Mouse (Mus musculus) cerebellum, adult 11 months (tissue): ENCODE data around the gene Klhl25.
"Not testable (repeated sequence)": the region's sequence is repeated elsewhere in the genome, so short reads cannot be mapped to it uniquely, and the experiment has no call there.

Source experiments
- DNase-seq: peaks from one replicate; pipeline ENCODE4 v3.0.0; 2022

The Klhl25 gene

GRCm38 (mm10) chr7:75848115-75848775 lies at the start of gene Klhl25:
TSS of gene Klhl25 (plus strand) at chr7:75848310.
- DNase-seq: peak; percentile 96

DNA sequence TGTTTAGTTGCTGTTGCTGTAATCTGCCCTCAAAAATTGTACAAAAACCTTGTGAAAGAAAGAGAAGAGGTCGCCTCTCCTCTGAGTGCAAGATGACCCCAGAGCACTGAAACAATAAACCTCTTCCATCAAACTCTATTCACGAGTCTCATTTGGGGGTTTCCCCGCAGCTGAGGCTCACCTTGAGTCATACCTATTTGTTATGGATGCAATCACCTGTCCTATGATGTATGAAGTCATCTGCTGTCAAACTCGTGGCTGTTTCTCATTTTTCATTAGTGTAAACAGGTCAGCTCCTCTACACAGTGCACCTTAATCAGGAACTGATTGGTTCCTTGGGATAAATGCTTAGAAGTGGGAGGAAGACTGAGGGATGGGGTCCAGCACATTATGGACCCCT lies 47.6 kb upstream of the Klhl25 start:
- no peak for DNase-seq

DNA sequence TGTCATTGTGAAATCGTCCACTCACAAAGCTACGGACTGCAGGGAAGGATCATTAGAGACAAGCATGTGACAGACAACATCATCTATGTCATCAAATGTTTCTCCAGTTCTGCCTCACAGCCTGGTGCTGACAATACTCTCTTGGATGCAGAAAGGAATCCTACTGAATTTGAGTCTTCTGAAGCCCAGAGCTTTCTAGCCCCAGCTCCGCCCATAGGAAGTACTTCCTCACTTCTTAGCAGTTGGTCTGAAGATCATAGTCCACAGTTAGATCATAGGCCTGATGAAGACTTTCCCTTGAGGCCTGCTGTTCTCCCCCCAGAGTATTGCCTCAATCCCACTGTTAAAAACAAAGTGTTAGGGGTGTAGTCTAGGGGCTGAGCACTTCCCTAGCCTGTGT lies 47.1 kb upstream of the Klhl25 start:
- no peak for DNase-seq

DNA sequence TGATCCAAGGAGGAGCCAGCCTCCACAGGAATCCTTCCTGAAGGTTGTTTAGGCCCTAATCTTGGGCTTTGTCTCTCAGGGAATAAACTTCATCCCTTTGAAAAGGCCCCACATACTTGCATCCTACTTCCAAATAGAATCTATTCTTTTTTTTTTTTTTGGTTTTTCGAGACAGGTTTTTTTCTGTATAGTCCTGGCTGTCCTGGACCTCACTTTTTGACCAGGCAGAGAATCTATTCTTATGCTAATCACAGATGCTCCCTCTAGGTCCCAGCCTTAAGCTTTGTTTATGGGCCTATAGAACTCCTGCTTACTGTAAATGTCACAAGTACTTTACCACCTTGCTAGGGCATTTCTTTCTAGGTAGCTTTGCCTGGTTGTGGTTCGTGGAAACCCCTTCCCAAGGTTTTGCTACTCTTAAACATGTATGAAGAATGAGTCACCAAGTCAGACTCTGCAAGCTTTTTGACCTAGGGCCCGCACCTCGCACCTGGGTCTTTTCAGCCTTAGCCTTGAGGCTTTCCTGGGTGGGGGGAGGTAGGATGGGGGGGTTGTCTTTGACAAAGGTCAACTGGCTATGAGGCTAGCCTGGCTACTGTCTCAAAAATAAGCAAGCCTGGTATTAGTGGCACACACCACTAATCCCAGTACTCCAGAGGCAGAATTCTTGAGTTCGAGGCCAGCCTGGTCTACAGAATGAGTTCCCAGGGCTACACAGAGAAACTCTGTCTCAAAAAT lies 46.3 kb upstream of the Klhl25 start:
- DNase-seq: no peak

DNA sequence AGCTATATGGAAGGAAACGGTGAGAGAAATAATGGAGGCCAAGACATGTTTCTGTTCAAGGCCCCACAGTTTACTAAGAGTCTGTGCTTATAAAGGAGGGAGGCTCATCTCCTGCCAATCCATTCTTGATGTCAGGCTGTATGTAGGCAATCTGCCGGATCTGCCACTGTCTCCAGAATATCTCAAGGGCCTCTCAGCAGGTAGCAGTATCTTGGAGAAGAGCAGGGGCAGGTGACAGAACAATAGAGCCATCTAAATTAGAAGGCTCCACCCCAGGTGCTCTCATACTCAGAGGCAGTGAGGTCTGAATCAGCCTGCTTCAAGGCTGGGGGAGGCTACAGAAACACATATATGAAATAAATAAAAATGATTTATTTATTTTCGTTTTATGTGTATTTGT lies 45.2 kb upstream of the Klhl25 start:
- no peak for DNase-seq

DNA sequence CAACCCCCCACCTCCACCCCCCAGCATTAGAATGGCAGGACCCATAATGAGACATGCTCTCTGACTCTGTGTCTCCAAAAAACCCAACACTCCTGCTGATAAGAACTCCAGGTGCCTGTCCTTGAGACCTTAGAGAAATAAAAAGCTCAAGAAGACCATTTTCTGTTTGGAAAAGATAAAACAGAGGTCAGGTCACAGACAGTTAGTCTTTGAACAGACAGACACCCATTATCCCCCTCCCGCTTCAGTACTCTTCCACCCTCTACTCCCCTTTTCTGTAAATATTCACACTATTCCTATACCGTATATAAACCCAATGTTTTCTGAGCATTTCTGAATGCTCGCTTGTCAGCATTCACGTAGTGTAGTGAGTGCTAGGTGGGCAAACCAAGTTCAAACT lies 41.9 kb upstream of the Klhl25 start:
- DNase-seq: no peak

DNA sequence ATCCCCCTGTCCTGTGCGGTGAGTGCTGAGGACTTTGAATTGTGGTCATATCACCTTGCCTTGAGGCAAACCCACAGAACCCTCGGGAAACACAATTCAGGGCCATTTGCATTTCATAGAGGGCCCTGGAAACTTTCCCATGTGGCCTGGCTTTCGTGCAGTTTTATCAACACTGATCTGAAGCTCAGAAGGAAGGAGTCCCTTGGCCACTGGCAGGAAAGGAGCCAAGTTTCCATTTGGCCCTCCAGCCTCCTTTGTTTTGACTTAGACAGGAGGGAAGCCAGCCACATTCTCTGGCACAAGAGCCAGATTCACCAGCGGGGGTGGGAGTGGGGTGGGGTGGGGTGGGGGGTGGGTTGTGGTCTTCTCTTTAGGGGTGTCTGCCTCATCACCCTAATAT lies 41.4 kb upstream of the Klhl25 start:
- DNase-seq: no peak

DNA sequence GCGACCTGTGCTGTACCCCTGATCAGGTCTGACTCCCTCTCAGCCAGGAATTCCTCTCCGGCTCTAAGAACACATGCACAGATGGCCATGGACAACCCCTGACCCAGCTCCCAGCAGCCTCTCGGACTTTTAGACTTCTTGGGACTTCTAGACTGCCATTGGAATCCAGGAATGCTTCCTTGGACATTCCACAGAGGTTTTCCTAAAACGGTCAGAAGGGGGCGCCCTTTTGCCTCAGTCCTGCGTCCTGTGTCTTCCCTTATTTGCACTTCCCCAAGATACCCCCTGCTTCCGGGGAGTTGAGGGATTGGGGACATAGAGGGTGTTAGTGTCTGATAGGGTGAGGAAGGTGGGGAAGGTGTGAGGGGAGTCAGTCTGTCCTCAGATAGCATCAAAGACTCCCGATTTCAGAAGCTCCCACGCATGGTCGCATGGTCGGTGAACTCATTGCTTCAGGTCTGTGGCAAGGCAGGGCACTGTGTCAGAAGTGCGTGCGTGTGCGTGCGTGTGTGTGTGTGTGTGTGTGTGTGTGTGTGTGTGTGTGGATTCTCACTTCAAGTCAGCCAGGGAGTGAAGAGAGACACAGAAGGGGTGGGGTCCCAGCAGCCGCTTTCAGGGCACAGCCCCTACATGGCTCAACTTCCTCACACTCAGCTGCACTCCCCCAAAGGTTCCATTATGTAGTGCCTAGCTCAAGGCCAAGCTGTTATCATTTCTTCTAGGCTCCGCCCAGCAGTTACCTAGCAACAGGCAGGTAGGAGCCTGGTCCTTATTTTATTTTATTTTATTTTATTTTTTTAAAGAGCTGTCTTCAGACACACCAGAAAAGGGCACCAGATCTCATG lies 40.4 kb upstream of the Klhl25 start:
- no peak for DNase-seq

- no peak for DNase-seq
Observed at GRCm38 (mm10) chr7:75820687-75821086, 27.4 kb upstream of the Klhl25 start.

DNA sequence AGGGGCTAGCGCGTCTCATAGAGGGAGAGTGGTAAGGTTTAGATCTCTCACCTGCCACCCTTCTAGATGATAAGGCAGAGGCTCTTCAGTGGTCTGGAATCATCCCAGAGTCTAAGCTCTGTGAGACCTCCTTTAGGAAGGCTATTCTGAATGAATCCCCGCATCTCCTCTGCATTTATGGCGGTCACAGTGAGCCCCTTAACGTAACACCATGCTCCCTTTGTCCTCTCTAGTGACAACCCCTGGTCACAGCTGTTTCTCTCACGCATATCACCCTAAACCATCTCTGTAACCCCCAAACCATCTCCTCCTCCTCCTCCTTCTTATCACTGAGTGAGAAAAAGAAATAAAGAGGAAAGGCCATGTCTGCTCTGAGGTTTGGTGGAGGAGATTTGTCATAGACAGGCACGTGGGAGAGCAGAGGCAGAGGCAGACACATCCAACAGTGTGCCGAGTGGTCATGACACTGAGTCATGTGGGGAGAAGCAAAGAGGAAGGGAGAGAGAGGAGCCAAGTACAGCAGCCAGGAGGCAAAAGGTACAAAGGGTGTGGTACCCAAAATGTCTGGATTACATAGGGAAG lies 25.9 kb upstream of the Klhl25 start:
- no peak for DNase-seq

DNA sequence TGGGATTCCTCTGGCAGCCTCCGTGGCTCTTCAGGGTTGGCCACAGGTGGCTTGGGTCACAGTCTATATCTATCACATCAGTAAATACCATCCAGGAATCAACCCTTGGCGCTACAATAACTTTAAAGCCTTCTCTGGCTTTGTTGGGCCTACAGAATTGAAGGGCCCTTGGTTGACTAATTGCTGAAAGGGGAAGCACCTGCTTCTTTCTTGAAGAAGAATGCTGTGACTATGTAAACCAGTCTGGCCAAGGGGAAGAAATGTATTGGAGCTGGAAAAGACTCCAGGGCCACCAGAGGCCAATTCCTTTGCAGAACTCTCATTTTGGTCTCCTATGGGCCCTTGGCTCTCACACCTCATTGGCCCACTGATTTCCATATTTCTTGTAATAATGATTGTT lies 25.0 kb upstream of the Klhl25 start:
- no peak for DNase-seq

DNA sequence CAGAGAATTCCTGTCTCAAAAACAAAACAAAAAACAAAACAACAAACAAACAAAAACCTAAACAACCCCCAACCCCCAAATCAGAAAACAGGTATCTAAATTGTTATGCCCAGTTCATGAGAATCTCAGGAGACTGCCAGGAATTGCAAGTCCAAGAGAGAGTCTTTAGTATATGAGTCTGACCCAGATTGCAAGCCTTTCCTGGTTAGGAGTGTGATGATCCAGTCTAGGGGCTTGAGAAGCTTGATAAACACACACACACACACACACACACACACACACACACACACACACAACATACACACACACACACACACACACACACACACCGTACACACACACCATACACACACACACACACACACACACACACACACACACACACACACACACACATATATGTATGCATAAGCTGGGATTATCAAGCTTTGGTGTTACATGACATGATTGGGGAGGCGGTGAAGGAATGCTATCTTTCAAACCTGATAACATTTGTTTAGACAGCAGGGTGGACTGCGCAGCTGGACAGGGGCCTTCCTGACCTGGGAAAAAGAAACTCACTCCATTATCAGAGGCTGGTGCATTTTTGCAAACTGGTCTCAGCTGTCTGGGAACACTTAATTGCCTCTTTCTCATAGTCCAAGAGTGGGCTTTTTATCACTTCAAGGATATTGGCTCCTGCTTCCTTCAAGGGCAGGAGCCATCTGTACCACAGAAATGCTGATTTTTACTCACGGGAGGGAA lies 21.6 kb upstream of the Klhl25 start:
- DNase-seq: no peak

DNA sequence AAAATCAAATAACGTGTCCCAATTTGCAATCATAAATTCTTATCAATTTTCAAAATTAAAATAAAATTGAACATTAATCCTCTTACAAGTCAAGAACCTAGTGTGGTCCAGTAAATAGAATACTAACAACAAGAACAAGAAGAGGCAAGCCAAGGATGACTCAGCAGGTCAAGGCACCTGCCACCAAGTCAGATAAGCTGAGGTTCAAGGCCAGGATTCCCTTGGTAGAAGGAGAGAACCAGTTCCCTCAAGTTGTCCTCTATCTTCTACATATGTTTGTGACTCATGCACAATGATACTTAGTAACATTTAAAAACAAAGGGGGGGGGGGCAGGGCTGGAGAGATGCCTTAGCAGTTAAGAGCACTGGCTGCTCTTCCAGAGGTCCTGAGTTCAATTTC lies 20.8 kb upstream of the Klhl25 start:
- DNase-seq: no peak

- DNase-seq: peak; percentile 46
Observed at GRCm38 (mm10) chr7:75827850-75828249, 20.3 kb upstream of the Klhl25 start.

- DNase-seq: no peak
Observed at GRCm38 (mm10) chr7:75828536-75828935, 19.6 kb upstream of the Klhl25 start.

DNA sequence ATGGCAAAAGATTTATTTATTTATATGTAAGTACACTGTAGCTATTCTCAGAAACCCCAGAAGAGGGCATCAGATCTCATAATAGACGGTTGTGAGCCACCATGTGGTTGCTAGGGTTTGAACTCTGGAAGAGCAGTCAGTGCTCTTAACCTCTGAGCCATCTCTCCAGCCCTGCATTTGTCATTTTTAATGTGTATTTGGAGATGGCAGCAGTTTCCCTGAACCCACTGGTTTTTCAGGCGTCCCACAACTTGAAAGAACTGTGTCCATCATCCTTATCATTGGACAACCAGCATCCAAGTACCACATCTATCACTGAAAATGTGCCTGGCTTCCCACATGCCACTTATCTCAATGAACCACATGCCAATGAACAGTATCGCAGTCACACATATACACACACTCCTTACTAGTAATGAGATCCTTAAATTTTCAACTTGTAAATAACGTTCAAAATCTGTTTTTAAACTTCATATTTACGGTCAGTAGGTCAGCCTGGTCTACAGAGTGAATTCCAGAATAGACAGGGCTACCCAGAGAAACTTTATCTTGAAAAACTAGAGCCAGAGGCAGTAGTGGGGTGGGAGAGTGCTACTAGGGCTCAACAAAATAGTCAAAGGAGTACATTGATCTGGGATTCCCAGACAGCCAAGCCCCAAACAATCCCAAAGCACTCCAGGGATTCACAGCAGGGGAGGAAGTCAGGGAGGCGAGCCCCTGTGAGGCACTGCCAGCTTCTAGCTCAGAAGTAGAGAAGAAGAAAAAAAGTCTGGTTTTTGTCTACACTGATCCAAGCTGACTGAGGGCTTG lies 17.7 kb upstream of the Klhl25 start:
- no peak for DNase-seq

GRCm38 (mm10) chr7:75833960-75834359 lies 14.2 kb upstream of the Klhl25 start:
- DNase-seq: not testable (repeated sequence)

DNA sequence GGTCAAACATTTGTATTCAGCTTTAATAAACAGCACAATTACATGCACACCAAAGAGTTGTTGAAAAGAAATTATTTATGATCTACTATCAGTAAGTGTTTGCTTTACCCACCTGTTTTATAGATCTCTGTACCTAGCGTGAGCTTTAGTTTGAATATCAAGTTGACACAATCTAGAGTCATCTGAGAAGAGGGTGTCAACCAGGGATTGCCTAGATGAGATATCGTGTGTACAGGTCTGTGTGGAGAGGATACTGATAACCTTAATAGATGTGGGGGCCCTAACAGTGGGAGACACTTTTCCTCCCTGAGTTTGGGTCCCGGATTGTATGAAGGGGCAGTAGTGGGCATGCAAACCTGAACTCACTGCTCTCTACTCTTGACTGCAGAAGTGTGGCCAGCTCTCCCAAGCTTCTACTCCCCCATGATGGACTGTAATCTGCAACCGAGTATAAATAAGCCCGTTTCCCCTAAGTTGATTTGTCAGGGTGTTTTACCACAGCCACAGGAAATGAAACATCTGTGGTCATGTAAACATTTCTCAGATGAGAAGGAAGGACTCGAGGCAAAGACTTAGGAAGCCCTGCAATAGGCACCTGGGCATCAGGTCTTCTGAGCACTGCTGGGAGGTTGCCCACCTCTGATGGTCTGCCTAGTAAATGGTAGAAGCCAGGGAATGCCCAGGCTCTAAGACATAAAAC lies 13.0 kb upstream of the Klhl25 start:
- DNase-seq: not testable (repeated sequence)

GRCm38 (mm10) chr7:75840071-75840470 lies 8.0 kb upstream of the Klhl25 start:
- DNase-seq: no peak

- DNase-seq: no peak
Observed at GRCm38 (mm10) chr7:75842306-75842705, 5.8 kb upstream of the Klhl25 start.

DNA sequence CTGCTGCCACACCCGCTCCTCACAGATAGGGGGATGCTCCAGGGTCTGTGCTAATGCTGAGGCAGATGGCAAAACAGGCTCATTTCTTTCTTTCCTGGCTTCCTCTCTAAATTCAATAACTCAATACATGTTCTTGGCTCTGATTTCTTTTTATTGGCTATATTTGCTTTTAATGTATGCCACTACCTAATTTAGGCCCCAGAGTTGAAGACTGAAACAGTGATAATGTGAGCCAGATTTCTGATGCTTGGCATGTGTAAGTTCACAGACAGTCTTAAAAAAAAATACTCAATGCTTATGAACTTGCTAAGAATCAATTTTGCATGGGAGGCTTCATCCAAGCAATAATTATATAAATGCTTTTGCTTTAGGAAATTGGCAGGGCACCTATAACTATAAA lies 2.2 kb upstream of the Klhl25 start:
- no peak for DNase-seq
